Mouse (Mus musculus): ENCODE results near the gene Atp5s. TPM values are rescaled to one million over a fixed set of nuclear protein-coding genes. Genes with fewer than 3 reads are reported as not detected.

Atp5s gene
- polyA plus RNA-seq, 1 experiment from 2014 or later = 42.6 TPM

DNA sequence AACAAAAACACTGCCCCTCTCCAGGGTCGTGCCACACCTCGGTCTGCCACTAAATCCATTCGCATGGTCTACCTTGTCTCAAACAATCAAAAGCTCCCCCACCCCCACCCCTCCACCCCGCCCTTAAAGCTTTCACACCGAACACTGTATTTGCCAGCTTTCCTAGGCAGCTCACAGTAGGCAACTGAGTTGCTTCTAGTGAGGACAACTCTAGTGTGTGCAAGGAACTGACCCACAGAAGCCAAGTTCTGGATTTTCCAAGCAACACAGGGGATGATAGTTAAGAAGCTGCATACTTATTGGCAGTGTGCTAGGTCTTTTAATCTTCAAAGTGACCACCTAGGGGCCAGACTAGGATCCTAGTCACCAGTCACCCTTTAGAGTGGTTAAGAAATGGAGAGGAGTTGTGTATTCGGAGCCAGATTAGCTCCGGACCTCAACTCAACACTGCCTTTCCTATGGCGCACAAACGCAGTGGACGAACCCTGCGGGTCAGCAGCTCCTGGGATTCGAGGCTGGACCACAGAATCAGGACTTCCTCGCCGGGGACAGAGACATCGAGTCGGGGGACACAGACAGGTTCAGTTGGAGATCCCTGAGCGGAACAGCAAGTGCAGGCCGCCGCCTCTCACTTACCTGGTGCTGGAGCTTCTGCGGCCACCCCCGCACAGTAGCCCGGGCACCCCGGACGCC is 586 bp upstream of the Atp5s start:
- Histone ChIP-seq H3K9ac (ENCODE audit: low read depth, low read length) (peak overlapping the region; percentile 86), H3K4me1 (ENCODE audit: control insufficient read depth, insufficient read depth, low read depth, low read length) (peaks cover 12% of the 10 kb centered on the region), H3K9me3 (ENCODE audit: control insufficient read depth, low read length) (peaks cover 6% of the 10 kb centered on the region), H3K27ac (ENCODE audit: low read depth, low read length) (peak overlapping the region; percentile 36; the same call in 1 of the 2 replicates), H3K4me2 (ENCODE audit: low read length) (peak overlapping the region; percentile 85), H3K4me3 (ENCODE audit: low read length) (peak overlapping the region; percentile 91), H3K27me3 (replicated peaks; ENCODE audit: control insufficient read depth, insufficient read depth, low read length) (no peaks in the 10 kb centered on the region), H3K36me3 (ENCODE audit: control insufficient read depth, insufficient read depth, low read length) (peaks cover 14% of the 10 kb centered on the region)
- peak; percentile 1; the same call in 1 of the 2 replicates for ATAC-seq
- WGBS = 1% methylated on average over 24 of the region's 24 CpGs

DNA sequence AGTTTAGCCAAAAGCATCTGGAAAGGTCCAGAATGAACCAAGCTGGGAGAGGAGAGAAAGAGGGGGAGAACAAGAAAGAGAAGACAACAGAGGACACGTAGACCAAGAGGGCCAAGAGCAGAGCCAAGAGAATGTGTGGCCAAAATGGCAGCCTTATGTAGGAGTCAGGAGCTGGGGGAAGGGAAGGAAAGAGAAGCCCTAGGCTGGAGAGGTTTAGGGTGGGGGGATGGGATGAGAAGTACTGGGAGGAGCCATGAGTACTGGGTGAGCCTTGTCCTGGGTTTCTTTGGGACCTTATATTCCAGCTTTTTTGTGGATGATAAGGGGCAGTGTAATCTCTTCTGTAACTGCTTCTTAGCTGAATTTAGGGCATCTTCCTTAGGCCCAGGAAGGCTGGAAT is 4.5 kb downstream of the Atp5s start:
- Histone ChIP-seq H3K9me3 (ENCODE audit: control insufficient read depth, low read length) (no peaks in the 10 kb centered on the region), H3K27me3 (replicated peaks; ENCODE audit: control insufficient read depth, insufficient read depth, low read length) (no peaks in the 10 kb centered on the region), H3K4me2 (ENCODE audit: low read length) (no peak overlapping the region), H3K4me1 (ENCODE audit: control insufficient read depth, insufficient read depth, low read depth, low read length) (peaks cover 7% of the 10 kb centered on the region; the same call in 1 of the 2 replicates), H3K4me3 (ENCODE audit: low read length) (no peak overlapping the region), H3K36me3 (ENCODE audit: control insufficient read depth, insufficient read depth, low read length) (no peaks in the 10 kb centered on the region), H3K27ac (ENCODE audit: low read depth, low read length) (no peak overlapping the region), H3K9ac (ENCODE audit: low read depth, low read length) (no peak overlapping the region)
- ATAC-seq = no peak
- 97% methylated on average over 1 of the region's 1 CpGs for WGBS

GRCm38 (mm10) chr12:69730306-69730705 is 5.6 kb downstream of the Atp5s start:
- Histone ChIP-seq H3K36me3 (ENCODE audit: control insufficient read depth, insufficient read depth, low read length) (no peaks in the 10 kb centered on the region), H3K4me1 (ENCODE audit: control insufficient read depth, insufficient read depth, low read depth, low read length) (peaks cover 6% of the 10 kb centered on the region; the same call in 1 of the 2 replicates), H3K27ac (ENCODE audit: low read depth, low read length) (no peak overlapping the region), H3K4me3 (ENCODE audit: low read length) (no peak overlapping the region), H3K9me3 (ENCODE audit: control insufficient read depth, low read length) (no peaks in the 10 kb centered on the region), H3K27me3 (replicated peaks; ENCODE audit: control insufficient read depth, insufficient read depth, low read length) (no peaks in the 10 kb centered on the region), H3K9ac (ENCODE audit: low read depth, low read length) (no peak overlapping the region), H3K4me2 (ENCODE audit: low read length) (no peak overlapping the region)
- ATAC-seq = no peak
- 85% methylated on average over 1 of the region's 1 CpGs for WGBS

GRCm38 (mm10) chr12:69732221-69732620 is 7.5 kb downstream of the Atp5s start:
- no peak for ATAC-seq
- WGBS = 45% methylated on average over 5 of the region's 5 CpGs
- H3K9me3 ChIP-seq (ENCODE audit: control insufficient read depth, low read length) = no peaks in the 10 kb centered on the region
- H3K9ac ChIP-seq (ENCODE audit: low read depth, low read length) = no peak overlapping the region
- H3K4me3 ChIP-seq (ENCODE audit: low read length) = no peak overlapping the region
- no peaks in the 10 kb centered on the region for H3K36me3 ChIP-seq (ENCODE audit: control insufficient read depth, insufficient read depth, low read length)
- no peaks in the 10 kb centered on the region for H3K4me1 ChIP-seq (ENCODE audit: control insufficient read depth, insufficient read depth, low read depth, low read length)
- H3K27me3 ChIP-seq (replicated peaks; ENCODE audit: control insufficient read depth, insufficient read depth, low read length) = no peaks in the 10 kb centered on the region
- H3K27ac ChIP-seq (ENCODE audit: low read depth, low read length) = no peak overlapping the region
- no peak overlapping the region for H3K4me2 ChIP-seq (ENCODE audit: low read length)

- no peak overlapping the region for H3K4me2 ChIP-seq (ENCODE audit: low read length)
- no peaks in the 10 kb centered on the region for H3K27me3 ChIP-seq (replicated peaks; ENCODE audit: control insufficient read depth, insufficient read depth, low read length)
- H3K9ac ChIP-seq (ENCODE audit: low read depth, low read length) = no peak overlapping the region
- no peak overlapping the region for H3K4me3 ChIP-seq (ENCODE audit: low read length)
- no peaks in the 10 kb centered on the region for H3K36me3 ChIP-seq (ENCODE audit: control insufficient read depth, insufficient read depth, low read length)
- H3K27ac ChIP-seq (ENCODE audit: low read depth, low read length) = no peak overlapping the region
- H3K4me1 ChIP-seq (ENCODE audit: control insufficient read depth, insufficient read depth, low read depth, low read length) = no peaks in the 10 kb centered on the region
- 2% methylated on average over 2 of the region's 2 CpGs for WGBS
- H3K9me3 ChIP-seq (ENCODE audit: control insufficient read depth, low read length) = no peaks in the 10 kb centered on the region
- ATAC-seq = no peak
Measured at GRCm38 (mm10) chr12:69733518-69733917, 8.8 kb downstream of the Atp5s start.

DNA sequence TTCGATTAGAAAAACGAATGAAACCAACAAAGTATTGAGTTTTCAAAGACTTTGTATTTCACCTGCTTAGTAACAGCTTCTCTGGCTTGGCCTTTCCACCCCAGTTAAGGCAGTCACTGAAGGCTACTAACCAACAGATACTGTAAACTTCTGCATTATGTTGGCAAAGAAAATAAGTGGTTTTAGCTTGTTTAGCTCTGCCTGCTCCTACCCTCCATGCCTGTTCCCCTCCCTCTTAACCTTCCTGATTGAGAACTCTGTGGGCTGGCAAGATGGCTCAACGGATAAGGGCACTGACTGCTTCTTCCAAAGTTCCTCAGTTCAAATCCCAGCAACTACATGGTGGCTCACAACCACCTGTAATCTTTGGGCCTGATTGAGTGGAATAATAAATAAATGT is 9.2 kb downstream of the Atp5s start:
- H3K27me3 ChIP-seq (replicated peaks; ENCODE audit: control insufficient read depth, insufficient read depth, low read length) = no peaks in the 10 kb centered on the region
- H3K4me3 ChIP-seq (ENCODE audit: low read length) = no peak overlapping the region
- H3K9me3 ChIP-seq (ENCODE audit: control insufficient read depth, low read length) = no peaks in the 10 kb centered on the region
- no peak overlapping the region for H3K27ac ChIP-seq (ENCODE audit: low read depth, low read length)
- ATAC-seq = no peak
- no peak overlapping the region for H3K9ac ChIP-seq (ENCODE audit: low read depth, low read length)
- no peaks in the 10 kb centered on the region for H3K36me3 ChIP-seq (ENCODE audit: control insufficient read depth, insufficient read depth, low read length)
- no peak overlapping the region for H3K4me2 ChIP-seq (ENCODE audit: low read length)
- no peaks in the 10 kb centered on the region for H3K4me1 ChIP-seq (ENCODE audit: control insufficient read depth, insufficient read depth, low read depth, low read length)
- 86% methylated on average over 3 of the region's 3 CpGs for WGBS

GRCm38 (mm10) chr12:69741965-69742364 is 17.2 kb downstream of the Atp5s start:
- Histone ChIP-seq H3K27me3 (replicated peaks; ENCODE audit: control insufficient read depth, insufficient read depth, low read length) (no peaks in the 10 kb centered on the region), H3K4me1 (ENCODE audit: control insufficient read depth, insufficient read depth, low read depth, low read length) (no peaks in the 10 kb centered on the region), H3K9ac (ENCODE audit: low read depth, low read length) (no peak overlapping the region), H3K36me3 (ENCODE audit: control insufficient read depth, insufficient read depth, low read length) (no peaks in the 10 kb centered on the region), H3K27ac (ENCODE audit: low read depth, low read length) (no peak overlapping the region), H3K9me3 (ENCODE audit: control insufficient read depth, low read length) (no peaks in the 10 kb centered on the region), H3K4me2 (ENCODE audit: low read length) (no peak overlapping the region), H3K4me3 (ENCODE audit: low read length) (no peak overlapping the region)
- ATAC-seq = no peak
- WGBS = 85% methylated on average over 5 of the region's 5 CpGs

DNA sequence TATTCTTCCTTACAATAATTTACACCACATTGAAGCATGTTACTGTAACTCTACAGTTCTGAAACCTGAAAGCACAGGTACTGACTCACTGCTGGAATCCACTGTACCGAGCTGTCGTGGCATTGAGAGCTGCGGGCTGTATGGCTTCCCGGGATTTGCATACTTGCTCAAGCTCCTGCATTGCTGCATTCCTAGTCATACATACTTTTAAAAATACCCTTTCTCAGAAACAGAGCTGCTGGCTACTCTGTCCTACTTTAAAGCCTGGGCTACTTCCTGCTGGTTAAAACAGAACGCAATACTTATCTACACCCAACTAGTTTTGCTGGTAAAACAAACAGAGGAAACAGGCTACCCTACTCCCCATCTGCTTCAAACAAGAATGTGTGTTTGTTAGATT is 19.4 kb downstream of the Atp5s start:
- Histone ChIP-seq H3K4me3 (ENCODE audit: low read length) (no peak overlapping the region), H3K4me1 (ENCODE audit: control insufficient read depth, insufficient read depth, low read depth, low read length) (no peaks in the 10 kb centered on the region), H3K27me3 (replicated peaks; ENCODE audit: control insufficient read depth, insufficient read depth, low read length) (no peaks in the 10 kb centered on the region), H3K9me3 (ENCODE audit: control insufficient read depth, low read length) (no peaks in the 10 kb centered on the region), H3K27ac (ENCODE audit: low read depth, low read length) (no peak overlapping the region), H3K36me3 (ENCODE audit: control insufficient read depth, insufficient read depth, low read length) (no peaks in the 10 kb centered on the region), H3K9ac (ENCODE audit: low read depth, low read length) (no peak overlapping the region), H3K4me2 (ENCODE audit: low read length) (no peak overlapping the region)
- 93% methylated on average over 5 of the region's 5 CpGs for WGBS
- ATAC-seq = no peak

DNA sequence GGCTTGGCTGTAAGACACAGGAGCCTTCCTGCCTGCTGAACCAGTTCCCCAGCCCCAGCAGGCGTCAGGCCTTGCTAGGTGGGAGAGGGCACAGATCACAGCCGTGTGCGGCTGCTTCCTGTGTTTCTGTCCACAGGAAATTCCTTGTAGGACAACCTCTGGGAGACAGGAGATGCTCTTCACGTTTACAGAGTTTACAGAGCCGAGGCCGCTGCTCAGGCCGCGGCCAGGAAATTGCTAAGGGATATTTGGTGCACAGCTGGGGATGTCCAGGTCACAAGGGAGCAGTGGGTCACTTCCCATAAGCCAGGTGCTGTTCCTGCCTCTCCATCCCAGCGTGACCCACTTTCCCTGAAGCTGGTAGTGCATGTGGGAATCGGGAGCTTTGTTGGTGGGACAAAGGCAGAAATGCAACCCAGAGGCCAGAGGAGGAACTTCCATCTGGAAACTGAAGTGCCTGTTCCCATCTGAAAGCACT is 27.2 kb downstream of the Atp5s start:
- Histone ChIP-seq H3K27ac (ENCODE audit: low read depth, low read length) (no peak overlapping the region; the same call in 1 of the 2 replicates), H3K4me3 (ENCODE audit: low read length) (no peak overlapping the region), H3K4me1 (ENCODE audit: control insufficient read depth, insufficient read depth, low read depth, low read length) (no peaks in the 10 kb centered on the region), H3K4me2 (ENCODE audit: low read length) (no peak overlapping the region), H3K9me3 (ENCODE audit: control insufficient read depth, low read length) (no peaks in the 10 kb centered on the region), H3K36me3 (ENCODE audit: control insufficient read depth, insufficient read depth, low read length) (no peaks in the 10 kb centered on the region), H3K27me3 (replicated peaks; ENCODE audit: control insufficient read depth, insufficient read depth, low read length) (no peaks in the 10 kb centered on the region), H3K9ac (ENCODE audit: low read depth, low read length) (no peak overlapping the region)
- ATAC-seq = no peak
- 46% methylated on average over 10 of the region's 10 CpGs for WGBS

Measured in hindbrain, embryonic 16.5 days (tissue).